Mouse (Mus musculus) limb, embryonic 14.5 days (tissue): ENCODE data around the gene Ikzf4. TPM values are rescaled to one million over a fixed set of nuclear protein-coding genes. Genes with fewer than 3 reads are reported as not detected.
"Not testable (repeated sequence)": the region's sequence is repeated elsewhere in the genome, so short reads cannot be mapped to it uniquely, and the experiment has no call there.

Experiments
- ATAC-seq: fragments of 200-750 bp; cut with Nextera tagmentation; 2 replicates; pipeline ENCODE4 v1.8.0; 2017; ENCODE audit warnings: low read depth, moderate number of reproducible peaks, moderate TSS enrichment; ENCODE audit not compliant: low FRiP score
- DNase-seq: peaks from one replicate; pipeline ENCODE4 v3.0.0-alpha.2; 2015; ENCODE audit warnings: low spot score
- H3K27ac ChIP-seq: fragments of 300-500 bp; sonication (generic); replicated peaks from 2 replicates; pipeline ENCODE4 v1.5.1; 2014; ENCODE audit warnings: low read depth, mild to moderate bottlenecking, low read length, moderate library complexity, mixed read lengths
- H3K27me3 ChIP-seq: fragments of 300-500 bp; sonication (generic); 2 replicates; pipeline ENCODE4 v1.6.1; 2014; ENCODE audit warnings: low read length, mixed read lengths; ENCODE audit not compliant: control insufficient read depth, insufficient read depth
- H3K36me3 ChIP-seq: fragments of 300-500 bp; sonication (generic); 2 replicates; pipeline ENCODE4 v1.6.1; 2014; ENCODE audit warnings: mild to moderate bottlenecking, low read length, moderate library complexity, mixed read lengths; ENCODE audit not compliant: control insufficient read depth, insufficient read depth
- H3K4me1 ChIP-seq: fragments of 300-500 bp; sonication (generic); 2 replicates; pipeline ENCODE4 v1.6.1; 2014; ENCODE audit warnings: antibody characterized with exemption, low read length, mixed read lengths; ENCODE audit not compliant: control insufficient read depth, insufficient read depth
- H3K4me2 ChIP-seq: fragments of 300-500 bp; sonication (generic); replicated peaks from 2 replicates; pipeline ENCODE4 v1.6.1; 2014; ENCODE audit warnings: low read depth, mild to moderate bottlenecking, low read length, moderate library complexity; ENCODE audit not compliant: severe bottlenecking
- H3K4me3 ChIP-seq: fragments of 300-500 bp; sonication (generic); replicated peaks from 2 replicates; pipeline ENCODE4 v1.5.1; 2014; ENCODE audit warnings: low read length
- H3K9ac ChIP-seq: fragments of 300-500 bp; sonication (generic); 2 replicates; pipeline ENCODE4 v1.6.1; 2014; ENCODE audit warnings: mild to moderate bottlenecking, low read depth, low read length, moderate library complexity; ENCODE audit not compliant: severe bottlenecking
- H3K9me3 ChIP-seq: fragments of 300-500 bp; sonication (generic); 2 replicates; pipeline ENCODE4 v1.6.1; 2016; ENCODE audit warnings: low read length; ENCODE audit not compliant: control insufficient read depth
- POLR2A ChIP-seq: fragments of 200-500 bp; IDR thresholded peaks from 2 replicates; pipeline ENCODE4 v1.8.0; 2012; ENCODE audit warnings: inconsistent platforms, mild to moderate bottlenecking, moderate library complexity, borderline replicate concordance; ENCODE audit not compliant: insufficient read depth, insufficient read length; ENCODE audit errors: extremely low read depth
- WGBS: fragments of 180-500 bp; shearing (Covaris S2); extraction: QIAGEN DNeasy Blood & Tissue Kit; methylation state at CpG from one replicate; pipeline ENCODE4 v1.1.7; 2014; 5-methylcytosine and 5-hydroxymethylcytosine counted together
- polyA plus RNA-seq, 2 experiments: library from polyadenylated mRNA; depleted of rRNA in 1 of 2; stranded (reverse) in 1 of 2; unstranded in 1 of 2; fragments of >200 nt; fragmentation: Nextera tagmentation in 1 of 2; extraction: Ambion mirVana in 1 of 2; gene quantifications; 2 replicates each; pipeline versions ENCODE4 v1.2.1 to v1.2.3; 2012 to 2014

Gene Ikzf4
- polyA plus RNA-seq, 2 experiments = 5.2 to 8.0 TPM

GRCm38 (mm10) chr10:128622702-128623101 lies 23.1 kb downstream of the Ikzf4 start:
- Histone ChIP-seq H3K4me3 (no peak overlapping the region), H3K9ac (no peak overlapping the region), H3K36me3 (peaks cover 26% of the 10 kb centered on the region), H3K27ac (no peak overlapping the region), H3K9me3 (no peaks in the 10 kb centered on the region), H3K27me3 (no peaks in the 10 kb centered on the region), H3K4me1 (0 out of 2 replicates have a peak, but pooled peaks cover 5% of the 10 kb centered on the region), H3K4me2 (no peak overlapping the region)
- DNase-seq (no peak), ATAC-seq (no peak)
- no peak for TF ChIP-seq POLR2A
- 81% methylated on average over 4 of the region's 4 CpGs for WGBS

GRCm38 (mm10) chr10:128621986-128622520 lies 23.7 kb downstream of the Ikzf4 start:
- no peak overlapping the region for H3K4me3 ChIP-seq
- no peak for TF ChIP-seq POLR2A
- no peak overlapping the region for H3K4me2 ChIP-seq
- WGBS = 67% methylated on average over 3 of the region's 3 CpGs
- H3K27me3 ChIP-seq = no peaks in the 10 kb centered on the region
- DNase-seq (no peak), ATAC-seq (no peak)
- no peak overlapping the region for H3K9ac ChIP-seq
- H3K27ac ChIP-seq = no peak overlapping the region
- peaks cover 26% of the 10 kb centered on the region for H3K36me3 ChIP-seq
- H3K9me3 ChIP-seq = no peaks in the 10 kb centered on the region
- 0 out of 2 replicates have a peak, but pooled peaks cover 5% of the 10 kb centered on the region for H3K4me1 ChIP-seq

- Histone ChIP-seq H3K4me1 (0 out of 2 replicates have a peak, but pooled peaks cover 2% of the 10 kb centered on the region), H3K4me2 (no peak overlapping the region), H3K36me3 (peaks cover 25% of the 10 kb centered on the region), H3K9ac (no peak overlapping the region), H3K27me3 (no peaks in the 10 kb centered on the region), H3K27ac (no peak overlapping the region), H3K9me3 (no peaks in the 10 kb centered on the region), H3K4me3 (no peak overlapping the region)
- no peak for TF ChIP-seq POLR2A
- ATAC-seq = no peak
- no peak for DNase-seq
These were observed 25.6 kb downstream of the Ikzf4 start for GRCm38 (mm10) chr10:128620241-128620640.

GRCm38 (mm10) chr10:128619148-128619547 lies 26.6 kb downstream of the Ikzf4 start:
- H3K4me2 ChIP-seq, H3K4me3 ChIP-seq, H3K27me3 ChIP-seq, H3K9ac ChIP-seq, ATAC-seq, DNase-seq, H3K4me1 ChIP-seq, H3K9me3 ChIP-seq, H3K27ac ChIP-seq: not testable (repeated sequence)
- 88% methylated on average over 5 of the region's 5 CpGs for WGBS
- H3K36me3 ChIP-seq = peaks cover 14% of the 10 kb centered on the region

GRCm38 (mm10) chr10:128618570-128618969 lies 27.2 kb downstream of the Ikzf4 start:
- 80% methylated on average over 1 of the region's 1 CpGs for WGBS
- Histone ChIP-seq H3K4me2 (no peak overlapping the region), H3K9ac (no peak overlapping the region), H3K27me3 (no peaks in the 10 kb centered on the region), H3K27ac (no peak overlapping the region), H3K4me1 (no peaks in the 10 kb centered on the region), H3K36me3 (peaks cover 8% of the 10 kb centered on the region; the same call in 1 of the 2 replicates), H3K9me3 (no peaks in the 10 kb centered on the region), H3K4me3 (no peak overlapping the region)
- no peak for ATAC-seq
- DNase-seq = no peak
- TF ChIP-seq POLR2A = no peak

GRCm38 (mm10) chr10:128615798-128616448 lies 29.9 kb downstream of the Ikzf4 start:
- H3K9ac ChIP-seq, H3K4me3 ChIP-seq, H3K4me1 ChIP-seq, DNase-seq, H3K27me3 ChIP-seq, ATAC-seq, H3K9me3 ChIP-seq, H3K4me2 ChIP-seq, H3K36me3 ChIP-seq, H3K27ac ChIP-seq: not testable (repeated sequence)
- WGBS = 86% methylated on average over 6 of the region's 7 CpGs
